Mouse (Mus musculus) neural tube, postnatal 0 days (tissue): ENCODE measurements around the gene Olfr550. TPM values are rescaled to one million over a fixed set of nuclear protein-coding genes. Genes with fewer than 3 reads are reported as not detected.

Experiments used
- polyA plus RNA-seq: library from polyadenylated mRNA; unstranded; fragments of >200 nt; fragmentation: Nextera tagmentation; extraction: Ambion mirVana; gene quantifications from 2 replicates; pipeline ENCODE4 v1.2.1, GENCODE M21; 2015

Gene Olfr550
- polyA plus RNA-seq: not detected in 2 replicates

DNA sequence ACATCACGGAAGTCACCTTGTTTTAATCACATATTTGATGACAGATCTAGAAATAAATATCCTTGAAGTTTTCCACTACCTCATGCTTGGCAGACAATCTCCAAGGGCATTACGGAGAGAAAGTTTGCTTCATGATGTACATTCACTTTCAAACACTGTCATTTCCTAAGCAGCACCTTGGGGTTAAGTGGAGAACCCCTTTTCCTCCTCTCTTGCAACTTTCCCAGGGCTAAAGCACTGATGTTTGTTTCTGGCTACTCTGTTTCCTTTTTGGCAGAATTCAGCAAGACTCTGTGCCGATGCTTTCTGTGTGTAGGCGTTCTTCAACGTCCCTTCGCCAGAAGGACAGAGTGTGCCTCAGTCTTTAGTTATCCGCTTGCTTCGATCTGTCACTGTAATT, at the start of gene Olfr550:
Olfr550 (plus strand) TSS at position 301 of the 400 bp plus-strand sequence.

GRCm38 (mm10) chr7:102534449-102534848, 36.8 kb upstream of the Olfr550 start, which contains the start of gene Olfr547:
Olfr547 (plus strand) TSS chr7:102534749.

GRCm38 (mm10) chr7:102540596-102540995, 30.6 kb upstream of the Olfr550 start, which contains the start of gene Olfr548-ps1:
Olfr548-ps1 (plus strand) TSS chr7:102540896.

DNA sequence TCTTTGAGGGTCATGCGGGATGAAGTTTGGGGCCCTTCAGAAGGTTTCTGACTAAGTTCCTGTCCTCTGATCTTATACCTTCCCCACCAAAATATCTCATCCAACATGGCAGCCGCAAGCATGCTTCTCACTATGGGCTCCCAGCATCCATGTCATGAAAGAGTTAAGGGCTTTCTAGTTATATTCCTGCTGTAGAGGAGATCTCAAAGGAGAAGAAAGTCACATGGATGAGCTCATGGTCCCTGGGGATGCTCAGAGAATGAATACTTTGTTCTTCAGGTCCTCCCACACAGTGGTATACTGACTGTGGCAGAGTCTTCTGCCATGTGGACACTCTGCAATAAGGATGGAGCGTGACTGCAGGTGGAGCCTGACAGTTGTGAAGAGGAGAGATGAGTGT, 21.7 kb upstream of the Olfr550 start, which contains the start of gene Olfr549:
Olfr549 (plus strand) TSS at position 301 of the 400 bp plus-strand sequence.

GRCm38 (mm10) chr7:102564999-102565997, 5.9 kb upstream of the Olfr550 start, which contains the start of gene Trim21:
Trim21 (minus strand) TSS chr7:102565486.

GRCm38 (mm10) chr7:102591786-102592185, 20.5 kb downstream of the Olfr550 start, which contains the start of gene Olfr551:
Olfr551 (minus strand) TSS chr7:102591886.

GRCm38 (mm10) chr7:102597378-102598031, 26.3 kb downstream of the Olfr550 start, which contains the start of gene Olfr552:
Olfr552 (plus strand) TSS chr7:102597770.

DNA sequence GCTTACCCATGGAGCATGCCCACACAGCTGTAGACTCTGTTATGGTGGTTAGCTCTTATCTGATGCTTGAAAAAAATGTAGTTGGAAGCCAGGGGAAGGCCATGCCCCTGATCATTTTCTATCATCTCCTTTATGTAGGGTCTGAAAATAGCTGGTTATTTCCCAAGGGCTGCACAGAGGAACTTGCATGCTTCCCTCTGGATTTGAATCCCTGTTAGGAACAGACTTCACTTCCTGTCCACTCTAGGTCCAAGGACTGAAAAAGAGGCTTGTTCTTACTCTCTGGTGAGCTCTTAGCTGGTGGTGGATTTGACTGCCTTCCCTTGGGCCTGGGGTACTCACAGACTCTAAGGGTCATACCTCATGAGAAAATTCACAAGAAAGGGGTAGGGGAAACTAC, 46.9 kb downstream of the Olfr550 start, which contains the start of gene Olfr553:
Olfr553 (minus strand) TSS at position 101 of the 400 bp plus-strand sequence.

Other genes with a start within 250 kb of the Olfr550 start
- 23.1 and 26.0 TPM in 2 replicates for gene Rrm1, start 129.7 kb upstream of the Olfr550 start, polyA plus RNA-seq
- 0.27 and 0.57 TPM in 2 replicates for gene Olfr543, start 89.8 kb upstream of the Olfr550 start, polyA plus RNA-seq
- 0.06 TPM in 2 replicates for gene Olfr544, start 83.1 kb upstream of the Olfr550 start, polyA plus RNA-seq
- gene Olfr545, start 71.9 kb upstream of the Olfr550 start, polyA plus RNA-seq: 0.13 and 0.19 TPM in 2 replicates
- gene Olfr547, start 36.7 kb upstream of the Olfr550 start, polyA plus RNA-seq: not detected in 2 replicates
- gene Olfr548-ps1, start 30.5 kb upstream of the Olfr550 start, polyA plus RNA-seq: not detected in 2 replicates
- gene Olfr549, start 21.6 kb upstream of the Olfr550 start, polyA plus RNA-seq: not detected in 2 replicates
- 0.22 and 0.38 TPM in 2 replicates for gene Trim21, start 6.0 kb upstream of the Olfr550 start, polyA plus RNA-seq
- gene Olfr551, start 20.4 kb downstream of the Olfr550 start, polyA plus RNA-seq: not detected in 2 replicates
- not detected in 2 replicates for gene Olfr552, start 26.3 kb downstream of the Olfr550 start, polyA plus RNA-seq
- gene Olfr553, start 46.8 kb downstream of the Olfr550 start, polyA plus RNA-seq: not detected in 2 replicates
- gene Olfr554, start 67.0 kb downstream of the Olfr550 start, polyA plus RNA-seq: not detected in 2 replicates
- not detected in 2 replicates for gene Olfr555, start 87.4 kb downstream of the Olfr550 start, polyA plus RNA-seq
- gene Olfr556, start 93.5 kb downstream of the Olfr550 start, polyA plus RNA-seq: not detected in 2 replicates
- gene Trim68, start 115.9 kb downstream of the Olfr550 start, polyA plus RNA-seq: 5.5 and 9.0 TPM in 2 replicates
- gene Olfr557, start 124.5 kb downstream of the Olfr550 start, polyA plus RNA-seq: not detected in 2 replicates
- gene Olfr558, start 130.8 kb downstream of the Olfr550 start, polyA plus RNA-seq: 0.17 and 0.25 TPM in 2 replicates
- gene Olfr33, start 147.6 kb downstream of the Olfr550 start, polyA plus RNA-seq: not detected in 2 replicates
- gene Olfr559, start 156.0 kb downstream of the Olfr550 start, polyA plus RNA-seq: not detected in 2 replicates
- gene Olfr560, start 187.9 kb downstream of the Olfr550 start, polyA plus RNA-seq: not detected in 2 replicates
- gene Olfr78, start 188.0 kb downstream of the Olfr550 start, polyA plus RNA-seq: 0.12 and 0.17 TPM in 2 replicates
- not detected in 2 replicates for gene Olfr561, start 199.8 kb downstream of the Olfr550 start, polyA plus RNA-seq
- gene Olfr564, start 232.0 kb downstream of the Olfr550 start, polyA plus RNA-seq: not detected in 2 replicates